Mouse (Mus musculus): ENCODE results near the gene Ppp5c. TPM values are rescaled to one million over a fixed set of nuclear protein-coding genes. Genes with fewer than 3 reads are reported as not detected.
A peak's percentile ranks its signal among the peaks of the same experiment; 100 is the strongest.

The Ppp5c gene
- total RNA-seq, 4 experiments from 2014 or later: 147 to 166 (median 151) TPM

- DNase-seq (ENCODE audit: low spot score in 2 of 2): peak; percentile 89 to 92
These were observed 44.7 kb downstream of the Ppp5c start, which contains the start of gene Gm42372 for GRCm38 (mm10) chr7:16982859-16983568. Gene Gm42372, plus strand, starts transcription at chr7:16983086.

GRCm38 (mm10) chr7:16980348-16980747, 47.4 kb downstream of the Ppp5c start:
- DNase-seq (ENCODE audit: low spot score in 2 of 2): no peak

- DNase-seq (ENCODE audit: low spot score in 2 of 2): no peak
These were observed 49.1 kb downstream of the Ppp5c start for GRCm38 (mm10) chr7:16978593-16978992.

- no peak for DNase-seq (ENCODE audit: low spot score in 2 of 2)
These were observed 49.6 kb downstream of the Ppp5c start for GRCm38 (mm10) chr7:16978173-16978572.

GRCm38 (mm10) chr7:16976298-16976697, 51.4 kb downstream of the Ppp5c start:
- DNase-seq (ENCODE audit: low spot score in 2 of 2): no peak

- DNase-seq (ENCODE audit: low spot score in 2 of 2): peak in 1 of 2 experiments; percentile 57
These were observed 53.7 kb downstream of the Ppp5c start for GRCm38 (mm10) chr7:16974018-16974417.

- DNase-seq (ENCODE audit: low spot score in 2 of 2): no peak
These were observed 56.6 kb downstream of the Ppp5c start for GRCm38 (mm10) chr7:16971160-16971559.

GRCm38 (mm10) chr7:16968414-16968813, 59.3 kb downstream of the Ppp5c start:
- DNase-seq (ENCODE audit: low spot score in 2 of 2): no peak

- DNase-seq (ENCODE audit: low spot score in 2 of 2): no peak
These were observed 66.0 kb downstream of the Ppp5c start for GRCm38 (mm10) chr7:16961678-16962077.

- DNase-seq (ENCODE audit: low spot score in 2 of 2): peak; percentile 95
These were observed 68.1 kb downstream of the Ppp5c start, which contains the start of gene Pnmal1 for GRCm38 (mm10) chr7:16959539-16960187. Gene Pnmal1, plus strand, starts transcription at chr7:16959679.

- peak; percentile 69 to 81 for DNase-seq (ENCODE audit: low spot score in 2 of 2)
These were observed 71.1 kb downstream of the Ppp5c start for GRCm38 (mm10) chr7:16956410-16957265.

- DNase-seq (ENCODE audit: low spot score in 2 of 2): no peak
These were observed 72.0 kb downstream of the Ppp5c start for GRCm38 (mm10) chr7:16955712-16956111.

Other genes starting within 250 kb of the Ppp5c start
- gene Slc1a5, start 246.6 kb downstream of the Ppp5c start, total RNA-seq (2022): 10 to 100 TPM in 1 of 4 experiments, 1 to 10 TPM in 3; 2.5 to 11.0 (median 5.5) TPM
- gene Strn4, start 212.0 kb downstream of the Ppp5c start, total RNA-seq (2022): 100 to 1,000 TPM; 261 to 298 (median 279) TPM
- 10 to 100 TPM; 45.2 to 50.7 (median 45.8) TPM for gene Fkrp, start 211.2 kb downstream of the Ppp5c start, total RNA-seq (2022)
- 1 to 10 TPM; 5.6 to 7.8 (median 6.6) TPM for gene Prkd2, start 185.0 kb downstream of the Ppp5c start, total RNA-seq (2022)
- 100 to 1,000 TPM; 142 to 151 (median 149) TPM for gene Dact3, start 152.6 kb downstream of the Ppp5c start, total RNA-seq (2022)
- 1 to 10 TPM; 1.3 to 3.4 (median 2.5) TPM for gene Gng8, start 136.1 kb downstream of the Ppp5c start, total RNA-seq (2022)
- gene Ptgir, start 121.4 kb downstream of the Ppp5c start, total RNA-seq (2022): not detected
- 1,000 to 10,000 TPM; 1,722 to 2,104 (median 1,900) TPM for gene Calm3, start 103.8 kb downstream of the Ppp5c start, total RNA-seq (2022)
- 100 to 1,000 TPM; 311 to 360 (median 338) TPM for gene Pnmal2, start 83.2 kb downstream of the Ppp5c start, total RNA-seq (2022)
- gene Pnmal1, start 68.2 kb downstream of the Ppp5c start, total RNA-seq (2022): 100 to 1,000 TPM in 2 of 4 experiments, 10 to 100 TPM in 2; 93.0 to 128 (median 106) TPM
- gene Gm42372, start 44.8 kb downstream of the Ppp5c start, total RNA-seq (2022): 10 to 100 TPM; 47.3 to 63.6 (median 51.9) TPM
- 1 to 10 TPM; 2.0 to 2.6 (median 2.3) TPM for gene Ccdc8, start 35.2 kb downstream of the Ppp5c start, total RNA-seq (2022)
- gene Hif3a, start 34.5 kb upstream of the Ppp5c start, total RNA-seq (2022): 10 to 100 TPM in 2 of 4 experiments, 1 to 10 TPM in 2; 8.3 to 14.6 (median 11.2) TPM
- 1 to 10 TPM; 3.2 to 4.9 (median 3.8) TPM for gene Psg16, start 46.1 kb upstream of the Ppp5c start, total RNA-seq (2022)
- under 1 TPM in 3 of 4 experiments, not detected in 1; 0.09 to 0.17 (median 0.11) TPM for gene Ceacam3, start 122.4 kb upstream of the Ppp5c start, total RNA-seq (2022)
- not detected for gene Psg29, start 175.6 kb upstream of the Ppp5c start, total RNA-seq (2022)

Data from layer of hippocampus, adult 8-10 months (tissue).